Mouse (Mus musculus): ENCODE measurements at regions not wholly inside any gene's neighbourhood (a gene's known extent, or its start where the extent isn't known, plus 50 kb on each side); places are given as distances from the start of the nearest gene placed in this dataset. TPM values are rescaled to one million over a fixed set of nuclear protein-coding genes. Genes with fewer than 3 reads are reported as not detected.

GRCm38 (mm10) chr3:3000199-3000598 is 2750.4 kb upstream of the Gm8797 start:
- no peak overlapping the region for H3K9ac ChIP-seq
- no peak overlapping the region for H3K4me2 ChIP-seq
- ATAC-seq (replicated peaks; ENCODE audit: low FRiP score) = no peak
- H3K4me1 ChIP-seq = no peaks in the 10 kb centered on the region
- peaks cover 28% of the 10 kb centered on the region; the same call in 1 of the 2 replicates for H3K9me3 ChIP-seq (replicated peaks)
- no peaks in the 10 kb centered on the region for H3K27me3 ChIP-seq
- H3K27ac ChIP-seq = no peak overlapping the region
- no peak overlapping the region for H3K4me3 ChIP-seq (replicated peaks)
- no peaks in the 10 kb centered on the region for H3K36me3 ChIP-seq

GRCm38 (mm10) chr3:3001224-3001623 is 2749.4 kb upstream of the Gm8797 start:
- Histone ChIP-seq H3K36me3 (no peaks in the 10 kb centered on the region), H3K27ac (no peak overlapping the region), H3K4me1 (no peaks in the 10 kb centered on the region), H3K27me3 (no peaks in the 10 kb centered on the region), H3K9ac (no peak overlapping the region), H3K9me3 (replicated peaks) (peaks cover 37% of the 10 kb centered on the region; the same call in 1 of the 2 replicates), H3K4me2 (no peak overlapping the region), H3K4me3 (replicated peaks) (no peak overlapping the region)
- no peak for ATAC-seq (replicated peaks; ENCODE audit: low FRiP score)
- WGBS = 68% methylated on average over 4 of the region's 4 CpGs

DNA sequence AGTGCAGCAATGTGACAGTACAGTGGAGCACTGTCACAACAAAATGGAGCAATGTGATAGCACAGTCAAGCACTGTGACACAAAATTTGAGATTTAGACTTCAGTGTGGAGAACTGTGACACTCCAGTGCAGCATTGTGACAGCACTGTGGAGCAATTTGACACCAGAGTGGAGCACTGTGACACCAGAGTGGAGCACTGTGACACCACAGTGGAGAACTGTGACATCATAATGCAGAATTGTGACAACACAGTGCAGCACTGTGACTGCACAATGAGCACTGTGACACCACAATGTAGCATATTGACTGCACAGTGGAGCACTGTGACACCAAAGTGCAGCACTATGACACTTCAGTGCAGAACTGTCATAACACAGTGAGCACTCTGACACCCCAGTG is 2749.0 kb upstream of the Gm8797 start:
- H3K4me3 ChIP-seq (replicated peaks) = no peak overlapping the region
- H3K9me3 ChIP-seq (replicated peaks) = peaks cover 41% of the 10 kb centered on the region
- no peak overlapping the region for H3K4me2 ChIP-seq
- no peaks in the 10 kb centered on the region for H3K27me3 ChIP-seq
- no peak overlapping the region for H3K9ac ChIP-seq
- no peaks in the 10 kb centered on the region for H3K4me1 ChIP-seq
- no peaks in the 10 kb centered on the region for H3K36me3 ChIP-seq
- ATAC-seq (replicated peaks; ENCODE audit: low FRiP score) = peak; percentile 65; the same call in 1 of the 2 replicates
- H3K27ac ChIP-seq = no peak overlapping the region

GRCm38 (mm10) chr3:3003425-3003824 is 2747.2 kb upstream of the Gm8797 start:
- Histone ChIP-seq H3K27me3 (no peaks in the 10 kb centered on the region), H3K9me3 (replicated peaks) (peaks cover 54% of the 10 kb centered on the region), H3K4me3 (replicated peaks) (no peak overlapping the region), H3K36me3 (no peaks in the 10 kb centered on the region), H3K4me1 (no peaks in the 10 kb centered on the region), H3K9ac (no peak overlapping the region), H3K4me2 (no peak overlapping the region), H3K27ac (no peak overlapping the region)
- WGBS = 82% methylated on average over 1 of the region's 1 CpGs
- no peak for ATAC-seq (replicated peaks; ENCODE audit: low FRiP score)

DNA sequence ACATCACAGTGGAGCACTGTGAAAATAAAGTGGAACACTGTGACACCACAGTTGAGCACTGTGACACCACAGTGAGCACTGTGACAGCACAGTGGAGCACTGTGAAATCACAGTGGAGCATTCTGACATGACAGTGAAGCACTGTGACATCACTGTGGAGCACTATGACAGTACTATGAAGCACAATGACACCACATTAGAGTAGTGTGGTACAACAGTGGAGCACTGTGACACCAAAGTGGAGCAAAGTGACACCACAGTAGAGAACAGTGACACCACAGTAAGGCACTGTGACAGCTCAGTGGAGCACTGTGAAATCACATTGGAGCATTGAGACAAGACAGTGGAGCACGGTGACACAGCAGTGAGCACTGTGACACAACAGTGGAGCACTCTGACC is 2739.5 kb upstream of the Gm8797 start:
- no peak overlapping the region for H3K4me3 ChIP-seq (replicated peaks)
- H3K36me3 ChIP-seq = no peaks in the 10 kb centered on the region
- no peak for ATAC-seq (replicated peaks; ENCODE audit: low FRiP score)
- H3K9ac ChIP-seq = no peak overlapping the region
- no peaks in the 10 kb centered on the region for H3K27me3 ChIP-seq
- H3K4me1 ChIP-seq = no peaks in the 10 kb centered on the region
- 74% methylated on average over 1 of the region's 1 CpGs for WGBS
- H3K27ac ChIP-seq = no peak overlapping the region
- peaks cover 70% of the 10 kb centered on the region for H3K9me3 ChIP-seq (replicated peaks)
- no peak overlapping the region for H3K4me2 ChIP-seq

GRCm38 (mm10) chr3:3012951-3013350 is 2737.7 kb upstream of the Gm8797 start:
- no peak for ATAC-seq (replicated peaks; ENCODE audit: low FRiP score)
- Histone ChIP-seq H3K9ac (no peak overlapping the region), H3K4me3 (replicated peaks) (no peak overlapping the region), H3K27me3 (no peaks in the 10 kb centered on the region), H3K9me3 (replicated peaks) (peaks cover 65% of the 10 kb centered on the region), H3K4me2 (no peak overlapping the region), H3K36me3 (no peaks in the 10 kb centered on the region), H3K4me1 (no peaks in the 10 kb centered on the region), H3K27ac (no peak overlapping the region)
- WGBS = 78% methylated on average over 5 of the region's 5 CpGs

DNA sequence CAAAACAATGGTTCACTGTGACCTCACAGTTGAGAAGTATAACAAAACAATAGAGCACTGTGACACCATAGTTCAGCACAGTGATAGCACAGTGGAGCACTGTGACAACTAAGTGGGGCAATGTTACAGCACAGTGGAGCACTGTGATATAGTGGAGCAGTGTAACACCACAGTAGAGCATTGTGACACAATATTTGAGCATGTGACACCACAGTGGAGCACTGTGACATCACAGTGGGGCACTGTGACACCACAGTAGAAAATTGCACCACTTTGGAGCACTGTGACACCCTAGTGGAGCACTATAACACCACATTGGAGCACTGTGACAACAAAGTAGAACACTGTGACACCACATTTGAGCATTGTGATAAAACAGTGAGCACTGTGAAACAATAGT is 2735.6 kb upstream of the Gm8797 start:
- Histone ChIP-seq H3K4me3 (replicated peaks) (no peak overlapping the region), H3K36me3 (no peaks in the 10 kb centered on the region), H3K4me1 (no peaks in the 10 kb centered on the region), H3K4me2 (no peak overlapping the region), H3K27ac (no peak overlapping the region), H3K9me3 (replicated peaks) (peaks cover 59% of the 10 kb centered on the region), H3K27me3 (no peaks in the 10 kb centered on the region), H3K9ac (no peak overlapping the region)
- ATAC-seq (replicated peaks; ENCODE audit: low FRiP score) = 0 out of 2 replicates have a peak, but pooled peaks have one; percentile 52

DNA sequence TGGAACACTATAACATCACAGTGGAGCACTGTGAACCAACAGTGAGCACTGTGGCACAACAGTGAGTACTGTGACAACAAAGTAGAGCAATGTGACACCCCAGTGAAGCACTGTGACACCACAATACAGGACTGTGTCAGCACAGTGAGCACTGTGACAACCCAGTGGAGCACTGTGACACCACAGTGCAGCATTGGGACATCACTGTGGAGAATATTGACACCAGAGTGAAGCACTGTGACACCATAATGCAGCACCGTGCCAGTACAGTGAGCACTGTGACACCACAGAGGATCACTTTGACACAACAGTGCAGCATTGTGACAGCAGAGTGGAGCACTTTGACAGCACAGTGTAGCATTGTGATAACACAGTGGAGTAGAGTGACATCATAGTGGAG is 2734.0 kb upstream of the Gm8797 start:
- no peak for ATAC-seq (replicated peaks; ENCODE audit: low FRiP score)
- H3K27me3 ChIP-seq = no peaks in the 10 kb centered on the region
- no peak overlapping the region for H3K4me2 ChIP-seq
- no peaks in the 10 kb centered on the region for H3K4me1 ChIP-seq
- H3K4me3 ChIP-seq (replicated peaks) = no peak overlapping the region
- H3K9me3 ChIP-seq (replicated peaks) = peaks cover 55% of the 10 kb centered on the region
- no peaks in the 10 kb centered on the region for H3K36me3 ChIP-seq
- WGBS = 83% methylated on average over 1 of the region's 1 CpGs
- H3K27ac ChIP-seq = no peak overlapping the region
- H3K9ac ChIP-seq = no peak overlapping the region

DNA sequence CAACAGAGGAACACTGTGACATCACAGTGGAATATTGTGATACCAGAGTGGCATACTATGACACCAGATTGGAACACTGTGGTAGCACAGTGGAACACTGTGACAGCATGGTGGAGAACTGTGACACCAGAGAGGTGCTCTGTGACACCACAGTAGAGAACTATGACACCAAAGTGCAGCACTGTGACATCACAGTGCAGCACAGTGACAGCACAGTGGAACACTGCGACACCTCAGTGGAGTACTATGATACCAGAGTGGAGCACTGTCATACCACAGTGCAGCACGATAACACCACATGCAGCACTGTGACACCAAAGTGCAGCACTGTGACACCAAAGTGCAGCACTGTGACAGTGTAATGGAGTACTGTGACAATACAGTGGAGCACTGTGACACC is 2717.8 kb upstream of the Gm8797 start:
- 85% methylated on average over 2 of the region's 2 CpGs for WGBS
- Histone ChIP-seq H3K9me3 (replicated peaks) (peaks cover 37% of the 10 kb centered on the region), H3K36me3 (no peaks in the 10 kb centered on the region)

More for the DNA sequence above, 2717.8 kb upstream of the Gm8797 start:
- Histone ChIP-seq H3K4me2 (no peak overlapping the region), H3K9ac (no peak overlapping the region), H3K4me3 (replicated peaks) (no peak overlapping the region), H3K4me1 (no peaks in the 10 kb centered on the region), H3K27ac (no peak overlapping the region), H3K27me3 (no peaks in the 10 kb centered on the region)
- ATAC-seq (replicated peaks; ENCODE audit: low FRiP score) = no peak

Small RNA genes in the stretch of these regions (microRNA-seq; reads per million reads assigned to microRNA genes)
- not detected for gene Gm27460
- gene Gm28002 = not detected
